Mouse (Mus musculus): ENCODE measurements around the gene Rbms1. TPM values are rescaled to one million over a fixed set of nuclear protein-coding genes. Genes with fewer than 3 reads are reported as not detected.

Gene Rbms1
- total RNA-seq, 2 experiments from 2014 or later = 5.4 to 17.2 TPM

GRCm38 (mm10) chr2:60922351-60922750 is 40.6 kb downstream of the Rbms1 start:
- no peak for ATAC-seq (replicated peaks; ENCODE audit: low FRiP score, poor library complexity, severe bottlenecking)

- no peak for ATAC-seq (replicated peaks; ENCODE audit: low FRiP score, poor library complexity, severe bottlenecking)
Measured at GRCm38 (mm10) chr2:60920076-60920475, 42.9 kb downstream of the Rbms1 start.

- no peak for ATAC-seq (replicated peaks; ENCODE audit: low FRiP score, poor library complexity, severe bottlenecking)
Measured at GRCm38 (mm10) chr2:60918401-60918800, 44.6 kb downstream of the Rbms1 start.

GRCm38 (mm10) chr2:60914524-60915280 is 48.3 kb downstream of the Rbms1 start:
- ATAC-seq (replicated peaks; ENCODE audit: low FRiP score, poor library complexity, severe bottlenecking) = no peak

GRCm38 (mm10) chr2:60913281-60913680 is 49.7 kb downstream of the Rbms1 start:
- no peak for ATAC-seq (replicated peaks; ENCODE audit: low FRiP score, poor library complexity, severe bottlenecking)

- no peak for ATAC-seq (replicated peaks; ENCODE audit: low FRiP score, poor library complexity, severe bottlenecking)
Measured at GRCm38 (mm10) chr2:60911716-60912115, 51.3 kb downstream of the Rbms1 start.

GRCm38 (mm10) chr2:60910820-60911219 is 52.2 kb downstream of the Rbms1 start:
- ATAC-seq (replicated peaks; ENCODE audit: low FRiP score, poor library complexity, severe bottlenecking) = no peak

GRCm38 (mm10) chr2:60908551-60908950 is 54.4 kb downstream of the Rbms1 start:
- no peak for ATAC-seq (replicated peaks; ENCODE audit: low FRiP score, poor library complexity, severe bottlenecking)

GRCm38 (mm10) chr2:60908116-60908515 is 54.9 kb downstream of the Rbms1 start:
- no peak for ATAC-seq (replicated peaks; ENCODE audit: low FRiP score, poor library complexity, severe bottlenecking)

GRCm38 (mm10) chr2:60905283-60905682 is 57.7 kb downstream of the Rbms1 start:
- no peak for ATAC-seq (replicated peaks; ENCODE audit: low FRiP score, poor library complexity, severe bottlenecking)

- no peak for ATAC-seq (replicated peaks; ENCODE audit: low FRiP score, poor library complexity, severe bottlenecking)
Measured at GRCm38 (mm10) chr2:60904141-60904540, 58.9 kb downstream of the Rbms1 start.

- ATAC-seq (replicated peaks; ENCODE audit: low FRiP score, poor library complexity, severe bottlenecking) = no peak
Measured at GRCm38 (mm10) chr2:60903535-60903934, 59.5 kb downstream of the Rbms1 start.

- ATAC-seq (replicated peaks; ENCODE audit: low FRiP score, poor library complexity, severe bottlenecking) = no peak
Measured at GRCm38 (mm10) chr2:60902446-60903137, 60.4 kb downstream of the Rbms1 start.

GRCm38 (mm10) chr2:60901511-60901951 is 61.5 kb downstream of the Rbms1 start:
- no peak for ATAC-seq (replicated peaks; ENCODE audit: low FRiP score, poor library complexity, severe bottlenecking)

- ATAC-seq (replicated peaks; ENCODE audit: low FRiP score, poor library complexity, severe bottlenecking) = no peak
Measured at GRCm38 (mm10) chr2:60901013-60901412, 62.0 kb downstream of the Rbms1 start.

GRCm38 (mm10) chr2:60893042-60893441 is 70.0 kb downstream of the Rbms1 start:
- ATAC-seq (replicated peaks; ENCODE audit: low FRiP score, poor library complexity, severe bottlenecking) = no peak

GRCm38 (mm10) chr2:60883931-60884330 is 79.1 kb downstream of the Rbms1 start:
- ATAC-seq (replicated peaks; ENCODE audit: low FRiP score, poor library complexity, severe bottlenecking) = no peak

GRCm38 (mm10) chr2:60883043-60883365 is 80.0 kb downstream of the Rbms1 start:
- no peak for ATAC-seq (replicated peaks; ENCODE audit: low FRiP score, poor library complexity, severe bottlenecking)

- no peak for ATAC-seq (replicated peaks; ENCODE audit: low FRiP score, poor library complexity, severe bottlenecking)
Measured at GRCm38 (mm10) chr2:60882202-60883042, 80.6 kb downstream of the Rbms1 start.

- ATAC-seq (replicated peaks; ENCODE audit: low FRiP score, poor library complexity, severe bottlenecking) = no peak
Measured at GRCm38 (mm10) chr2:60881571-60882041, 81.4 kb downstream of the Rbms1 start.
